Comparison of ENCODE assay signal across 17 mouse cellular contexts in genomic region chr16:57563453-57563852, GRCm38 (mm10). TPM values are rescaled to one million over a fixed set of nuclear protein-coding genes. Genes with fewer than 3 reads are reported as not detected.
DNase-seq lines count a peak whose midpoint lies in the region; ATAC-seq and TF ChIP-seq lines count a peak whose summit lies in the region.
"Had no signal": no experiment of that assay in that cellular context is flagged by ENCODE, and none has a peak within 500 bp of the region (broad histone marks: within the 10 kb centered on the region; RNA-seq: fewer than 3 reads in every experiment).

No protein-coding gene starts in this region.

- H3K4me3 ChIP-seq in heart, embryonic 16.5 days (ENCODE audit: low read length) = no peak overlapping the region
- H3K4me3 ChIP-seq in lung, embryonic 14.5 days (ENCODE audit: low read depth, low read length) = no peak overlapping the region
- no peak overlapping the region for H3K4me3 ChIP-seq in stomach, embryonic 14.5 days (ENCODE audit: low read depth, low read length)
- H3K4me3 ChIP-seq: layer of hippocampus, adult 2 months; left cerebral cortex, adult 2 months; neural tube, embryonic 12.5 days had no signal

- H3K9ac ChIP-seq in heart, embryonic 16.5 days (ENCODE audit: low read length) = no peak overlapping the region
- no peak overlapping the region for H3K9ac ChIP-seq in lung, embryonic 14.5 days
- no peak overlapping the region for H3K9ac ChIP-seq in stomach, embryonic 14.5 days (replicated peaks; ENCODE audit: low read depth, low read length)
- H3K9ac ChIP-seq: neural tube, embryonic 12.5 days had no signal

- CTCF ChIA-PET in Patski (lab: Charles Lee) = interaction anchor here (1.5 to 1.9 kb wide), 2 partner anchors 10 to 30 kb away, joined by 5 to 6 read pairs; no protein-coding TSS in a partner anchor

- 23% methylated on average over 3 of the region's 3 CpGs for WGBS in heart, embryonic 16.5 days
- 20% methylated on average over 3 of the region's 3 CpGs for WGBS in lung, embryonic 14.5 days
- WGBS in stomach, embryonic 14.5 days = 27% methylated on average over 3 of the region's 3 CpGs

- DNase-seq in heart, postnatal 4 days = no peak
- peak; percentile 73 for DNase-seq in lung, embryonic 14.5 days
- no peak for DNase-seq in lung, postnatal 14 days
- DNase-seq in Patski (ENCODE audit: low read depth, low spot score) = peak; percentile 50
- DNase-seq in adrenal gland, postnatal 25 days = no peak
- DNase-seq in cerebellum, postnatal 14 days = no peak
- DNase-seq: adrenal gland, adult 8-10 months; cerebellum, adult 9-11 months; liver; right cerebral cortex, postnatal 4 days had no signal

- no peak overlapping the region for H3K27ac ChIP-seq in heart, embryonic 16.5 days (ENCODE audit: low read length)
- no peak overlapping the region; the same call in 1 of the 2 replicates for H3K27ac ChIP-seq in lung, embryonic 14.5 days (ENCODE audit: low read depth)
- H3K27ac ChIP-seq in stomach, embryonic 14.5 days (ENCODE audit: low read length) = peak overlapping the region; percentile 75; the same call in 1 of the 2 replicates
- H3K27ac ChIP-seq: layer of hippocampus, adult 2 months; left cerebral cortex, adult 2 months; neural tube, embryonic 12.5 days had no signal

- H3K36me3 ChIP-seq in heart, embryonic 16.5 days (ENCODE audit: control insufficient read depth, insufficient read depth) = no peaks in the 10 kb centered on the region
- H3K36me3 ChIP-seq in lung, embryonic 14.5 days (ENCODE audit: insufficient read depth) = peaks cover 5% of the 10 kb centered on the region; the same call in 1 of the 2 replicates
- H3K36me3 ChIP-seq in stomach, embryonic 14.5 days (ENCODE audit: control insufficient read depth, insufficient read depth, low read length) = no peaks in the 10 kb centered on the region; the same call in 1 of the 2 replicates
- H3K36me3 ChIP-seq: neural tube, embryonic 12.5 days had no signal

- H3K9me3 ChIP-seq in heart, embryonic 16.5 days (replicated peaks; ENCODE audit: control insufficient read depth, low read length) = no peaks in the 10 kb centered on the region
- H3K9me3 ChIP-seq in lung, embryonic 14.5 days (ENCODE audit: low read depth, low read length) = no peaks in the 10 kb centered on the region
- H3K9me3 ChIP-seq in stomach, embryonic 14.5 days (ENCODE audit: control insufficient read depth, low read depth, low read length) = no peaks in the 10 kb centered on the region
- H3K9me3 ChIP-seq: neural tube, embryonic 12.5 days had no signal

- H3K27me3 ChIP-seq in heart, embryonic 16.5 days (ENCODE audit: control insufficient read depth, insufficient read depth, low read length) = no peaks in the 10 kb centered on the region
- no peaks in the 10 kb centered on the region for H3K27me3 ChIP-seq in lung, embryonic 14.5 days (ENCODE audit: insufficient read depth, low read length)
- no peaks in the 10 kb centered on the region for H3K27me3 ChIP-seq in Patski
- H3K27me3 ChIP-seq in stomach, embryonic 14.5 days (ENCODE audit: control insufficient read depth, insufficient read depth, low read length) = no peaks in the 10 kb centered on the region
- H3K27me3 ChIP-seq: neural tube, embryonic 12.5 days had no signal

- H3K4me2 ChIP-seq in heart, embryonic 16.5 days (ENCODE audit: low read depth, low read length) = no peak overlapping the region
- no peak overlapping the region for H3K4me2 ChIP-seq in lung, embryonic 14.5 days
- no peak overlapping the region for H3K4me2 ChIP-seq in stomach, embryonic 14.5 days (replicated peaks; ENCODE audit: low read depth, low read length)
- H3K4me2 ChIP-seq: neural tube, embryonic 12.5 days had no signal

- peak; percentile 49 for ATAC-seq in heart, embryonic 16.5 days (replicated peaks; ENCODE audit: extremely low read depth, insufficient read depth, low FRiP score)
- peak; percentile 91 for ATAC-seq in lung, embryonic 14.5 days (ENCODE audit: insufficient read depth)
- ATAC-seq in Patski = peak; percentile 86
- ATAC-seq in stomach, embryonic 14.5 days (ENCODE audit: insufficient number of reproducible peaks, insufficient read depth, low FRiP score, low read depth) = peak; percentile 85; the same call in 1 of the 2 replicates
- ATAC-seq: hindbrain, embryonic 16.5 days; midbrain, embryonic 16.5 days had no signal

- peaks cover 14% of the 10 kb centered on the region for H3K4me1 ChIP-seq in heart, embryonic 16.5 days (ENCODE audit: control insufficient read depth, insufficient read depth, low read length)
- no peaks in the 10 kb centered on the region for H3K4me1 ChIP-seq in lung, embryonic 14.5 days (ENCODE audit: insufficient read depth)
- H3K4me1 ChIP-seq in stomach, embryonic 14.5 days (ENCODE audit: control insufficient read depth, insufficient read depth, low read length) = peaks cover 20% of the 10 kb centered on the region
- H3K4me1 ChIP-seq: neural tube, embryonic 12.5 days had no signal

- POLR2A ChIA-PET in Patski (lab: Charles Lee) = no interaction called here

- in situ Hi-C loops in Patski (cut with MboI; ENCODE audit: low pct_unique_long_range_greater_than_20kb) = loop anchor here (25.0 kb wide), 1 partner anchor 151 kb away; no protein-coding TSS in a partner anchor

- no peak for TF ChIP-seq CTCF in lung, embryonic 14.5 days (IDR thresholded peaks at IDR 0.05; ENCODE audit: low read depth)
- TF ChIP-seq CTCF in Patski (IDR thresholded peaks at IDR 0.05) = no peak

RNA-seq across cellular contexts. Expression of gene Cmss1, which starts 43.2 kb away (rescaled TPM):
- polyA plus RNA-seq in heart, embryonic 16.5 days (2015; fragmentation: Nextera tagmentation; extraction: Ambion mirVana) = 38.6 and 39.5 TPM in 2 replicates
- total RNA-seq in heart, postnatal 4 days (2021) = 10 to 100 TPM; 33.9 to 39.6 TPM
- 58.0 and 67.9 TPM in 2 replicates for polyA plus RNA-seq in lung, embryonic 14.5 days (2014; fragmentation: Nextera tagmentation; extraction: Ambion mirVana)
- polyA plus RNA-seq in Patski (2021) = 13.8 TPM
- polyA plus RNA-seq in stomach, embryonic 14.5 days (2014; fragmentation: Nextera tagmentation; extraction: Ambion mirVana) = 50.4 and 55.8 TPM in 2 replicates
- 16.1 and 17.6 TPM in 2 replicates for total RNA-seq in adrenal gland, postnatal 25 days (2021)

Comparison
In these comparisons a context has a peak if more than half of its experiments do, and no peak if none do; other contexts are left out.
1. DNase-seq: peak in lung, embryonic 14.5 days (single experiment) and Patski (single experiment); none in heart, postnatal 4 days (single experiment), lung, postnatal 14 days (single experiment), adrenal gland, postnatal 25 days (single experiment) and cerebellum, postnatal 14 days (0 of 2).
2. Peak in every context shown above with its lines, with median percentiles within 50 percentile points of each other: ATAC-seq.